Mouse (Mus musculus): ENCODE measurements around the gene Pcdh7.

GRCm38 (mm10) chr5:57819788-57820187 is 102.0 kb downstream of the Pcdh7 start:
- no peak for TF ChIP-seq CTCF (IDR thresholded peaks at IDR 0.05; ENCODE audit: extremely low read depth, insufficient read length, insufficient replicate concordance, low read depth, low read length)
- TF ChIP-seq POLR2A (IDR thresholded peaks at IDR 0.05; ENCODE audit: low read depth, low read length) = no peak

Data from small intestine, adult 2 months (tissue).